Mouse (Mus musculus) liver, adult 2 months (tissue): ENCODE measurements around the gene Ccl28.

Experiments
- CTCF ChIP-seq: fragments of 200-500 bp; IDR thresholded peaks from 2 replicates; pipeline ENCODE4 v1.5.1; 2011; ENCODE audit warnings: low read depth, low read length, control low read depth
- POLR2A ChIP-seq: fragments of 200-500 bp; IDR thresholded peaks from 2 replicates; pipeline ENCODE4 v1.6.1; 2011; ENCODE audit warnings: low read length, control low read depth; ENCODE audit not compliant: insufficient read depth; ENCODE audit errors: extremely low read depth

DNA sequence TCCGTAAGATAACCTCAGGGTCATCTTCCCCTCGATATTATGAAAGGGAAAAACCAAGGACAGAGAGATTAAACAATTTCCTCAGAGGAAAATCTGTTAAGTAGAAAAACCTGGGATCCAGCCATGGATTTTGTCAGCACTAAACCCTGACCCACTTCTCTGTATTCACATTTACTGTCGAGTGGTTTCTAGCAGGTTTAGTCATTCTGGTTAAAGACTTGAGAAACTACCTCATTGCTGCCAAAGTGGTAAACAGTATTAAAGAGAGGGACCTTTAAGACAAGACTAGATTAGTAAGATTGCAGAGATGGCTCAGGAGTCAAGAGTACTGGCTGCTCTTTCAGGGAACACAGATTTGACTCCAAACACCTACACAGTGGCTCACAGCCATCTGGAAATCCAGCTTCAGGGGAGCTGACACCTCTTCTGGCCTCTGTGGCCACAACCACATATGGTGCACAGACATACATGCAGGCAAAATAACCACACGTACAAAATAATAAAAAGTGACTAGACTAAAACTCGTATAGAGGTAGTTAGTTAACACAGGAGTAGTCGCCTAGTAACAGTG lies 33.3 kb downstream of the Ccl28 start:
- TF ChIP-seq CTCF (no peak), POLR2A (no peak)
